Mouse (Mus musculus): ENCODE data around the gene Tac2. TPM values are rescaled to one million over a fixed set of nuclear protein-coding genes. Genes with fewer than 3 reads are reported as not detected.

The Tac2 gene
- total and polyA plus RNA-seq, 3 experiments = 0.32 TPM; not detected in 2

DNA sequence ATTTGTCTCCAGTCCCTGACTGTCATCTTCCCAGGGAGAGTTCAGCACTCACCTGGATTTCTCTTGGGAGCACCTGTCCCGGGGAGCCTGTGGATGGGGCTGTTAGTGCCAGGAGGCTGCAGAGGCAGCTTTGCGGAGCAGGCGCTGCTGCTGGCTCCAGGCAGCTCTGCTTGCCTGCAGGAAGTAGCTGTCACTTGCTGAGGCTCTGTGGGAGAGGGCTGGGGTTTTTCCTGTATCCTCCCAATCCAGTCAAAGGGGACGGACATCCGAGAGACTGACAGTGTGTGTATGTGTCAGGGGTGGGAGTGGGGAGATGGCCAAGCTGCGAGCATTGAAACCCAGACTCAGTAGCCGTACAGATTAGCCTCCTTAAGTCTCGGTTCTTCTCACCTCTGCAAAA is 27.3 kb downstream of the Tac2 start, which contains the start of gene Gpr182:
Gene Gpr182, minus strand, starts transcription at position 185 of the 400 bp plus-strand sequence.
- Histone ChIP-seq H3K27me3 (ENCODE audit: control insufficient read depth in 1 of 2, insufficient read depth in 2 of 2, low read length in 2 of 2) (no peaks in the 10 kb centered on the region), H3K4me1 (ENCODE audit: control insufficient read depth in 1 of 2, insufficient read depth in 2 of 2, low read length in 2 of 2) (peaks cover 0 to 23% of the 10 kb centered on the region in 2 experiments; a peak in 2 of 4 replicates), H3K4me3 (ENCODE audit: control insufficient read depth in 1 of 2, insufficient read depth in 1 of 2, low read depth in 2 of 2, low read length in 2 of 2) (no peak within 1 kb of the TSS), H3K79me2 (ENCODE audit: control insufficient read depth, insufficient read depth, low read length, poor library complexity) (no peaks in the 10 kb centered on the region), H3K36me3 (ENCODE audit: control insufficient read depth in 1 of 2, insufficient read depth in 2 of 2, low read length in 2 of 2) (peaks cover 0 to 16% of the 10 kb centered on the region in 2 experiments; a peak in 2 of 4 replicates), H3K27ac (ENCODE audit: control insufficient read depth, low read depth, low read length) (no peak within 1 kb of the TSS), H3K9me3 (replicated peaks; ENCODE audit: insufficient read depth, low read length) (no peaks in the 10 kb centered on the region), H3K9ac (ENCODE audit: control insufficient read depth, low read depth, low read length, poor library complexity, severe bottlenecking) (no peak within 1 kb of the TSS)
- no peak for TF ChIP-seq POLR2A (IDR thresholded peaks at IDR 0.05; ENCODE audit: control insufficient read depth in 1 of 2, insufficient read depth in 1 of 2, low read depth in 1 of 2, low read length in 2 of 2, poor library complexity in 1 of 2)
- no peak for TF ChIP-seq SIN3A (IDR thresholded peaks at IDR 0.05; ENCODE audit: low read length)
- TF ChIP-seq TAL1 (IDR thresholded peaks at IDR 0.05; ENCODE audit: low read length) = no peak
- no peak for DNase-seq (ENCODE audit: low read depth, low spot score)

DNA sequence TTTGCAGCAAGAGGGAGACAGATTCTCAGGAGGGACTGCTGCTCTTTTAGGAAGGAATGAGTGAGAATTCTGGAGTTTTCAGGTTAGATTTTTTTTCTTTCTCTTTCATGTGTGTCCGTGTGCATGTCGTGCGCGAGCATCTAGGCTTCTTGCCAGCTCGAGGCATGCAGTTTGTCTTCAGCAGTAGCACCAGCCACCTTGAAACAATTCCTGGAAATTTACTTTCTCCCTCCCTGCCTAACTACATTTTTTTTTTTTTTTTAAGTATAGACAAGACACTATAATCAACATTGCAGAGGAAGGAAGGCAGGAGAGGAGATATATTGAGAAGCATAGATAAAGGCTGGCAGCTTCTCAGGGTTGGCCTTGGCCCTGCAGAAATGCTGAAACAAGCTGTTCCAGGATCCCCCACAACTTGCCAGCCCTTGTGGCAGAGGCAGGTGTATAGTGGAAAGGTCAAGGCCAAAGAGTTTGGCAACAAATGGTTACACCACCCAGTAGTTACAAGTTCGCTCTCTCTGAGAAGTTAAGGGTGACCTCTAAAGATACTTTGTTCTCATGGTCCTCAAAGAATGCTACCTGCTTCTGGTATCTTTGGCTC is 30.4 kb downstream of the Tac2 start:
- H3K27ac ChIP-seq (ENCODE audit: control insufficient read depth, low read depth, low read length) = 0 out of 2 replicates have a peak overlapping the region, but pooled peaks have one; percentile 11
- DNase-seq (ENCODE audit: low read depth, low spot score) = peak; percentile 30
- H3K4me3 ChIP-seq (ENCODE audit: control insufficient read depth in 1 of 2, insufficient read depth in 1 of 2, low read depth in 2 of 2, low read length in 2 of 2) = no peak overlapping the region
- H3K79me2 ChIP-seq (ENCODE audit: control insufficient read depth, insufficient read depth, low read length, poor library complexity) = no peaks in the 10 kb centered on the region
- peaks cover 0 to 16% of the 10 kb centered on the region in 2 experiments; a peak in 2 of 4 replicates for H3K36me3 ChIP-seq (ENCODE audit: control insufficient read depth in 1 of 2, insufficient read depth in 2 of 2, low read length in 2 of 2)
- H3K4me1 ChIP-seq (ENCODE audit: control insufficient read depth in 1 of 2, insufficient read depth in 2 of 2, low read length in 2 of 2) = peaks cover 0 to 26% of the 10 kb centered on the region in 2 experiments; a peak in 2 of 4 replicates
- no peaks in the 10 kb centered on the region for H3K9me3 ChIP-seq (replicated peaks; ENCODE audit: insufficient read depth, low read length)
- peaks cover 0 to 2% of the 10 kb centered on the region in 2 experiments; a peak in 1 of 4 replicates for H3K27me3 ChIP-seq (ENCODE audit: control insufficient read depth in 1 of 2, insufficient read depth in 2 of 2, low read length in 2 of 2)
- H3K9ac ChIP-seq (ENCODE audit: control insufficient read depth, low read depth, low read length, poor library complexity, severe bottlenecking) = no peak overlapping the region
- TF ChIP-seq EP300 (IDR thresholded peaks at IDR 0.05; ENCODE audit: low read depth in 1 of 2, low read length in 2 of 2) = peak in 1 of 2 experiments; percentile 17; a peak in 2 of 4 replicates
- no peak for TF ChIP-seq TCF12 (IDR thresholded peaks at IDR 0.05; ENCODE audit: low read depth, low read length)
- 0 out of 2 replicates have a peak, but pooled peaks have one; percentile 19 for TF ChIP-seq SIN3A (IDR thresholded peaks at IDR 0.05; ENCODE audit: low read length)
- TF ChIP-seq ZNF384 (IDR thresholded peaks at IDR 0.05; ENCODE audit: low read depth, low read length) = peak; percentile 86
- TF ChIP-seq UBTF (IDR thresholded peaks at IDR 0.05; ENCODE audit: borderline replicate concordance, insufficient read depth, low read depth, low read length) = no peak
- 0 out of 2 replicates have a peak, but pooled peaks have one; percentile 15 for TF ChIP-seq GATA1 (IDR thresholded peaks at IDR 0.05; ENCODE audit: low read depth, low read length)

DNA sequence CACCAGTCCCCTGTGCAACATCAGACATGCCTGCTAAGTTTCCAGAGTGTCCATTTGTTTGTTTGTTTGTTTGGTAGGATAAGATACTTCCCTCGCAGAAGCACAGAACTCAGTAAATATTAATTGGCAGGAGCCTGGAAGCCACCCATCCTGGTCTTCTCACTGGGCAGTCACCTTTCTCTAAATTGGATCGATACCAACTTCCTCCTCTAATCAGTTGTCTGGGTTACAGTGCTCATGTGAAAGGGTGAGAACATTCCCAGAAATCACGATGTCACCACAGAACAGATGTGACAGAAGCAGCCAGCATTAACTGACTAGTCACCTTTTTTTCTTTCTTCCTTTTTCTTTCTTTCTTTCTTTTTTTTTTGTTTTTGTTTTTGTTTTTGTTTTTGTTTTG is 31.0 kb downstream of the Tac2 start:
- H3K4me1 ChIP-seq (ENCODE audit: control insufficient read depth in 1 of 2, insufficient read depth in 2 of 2, low read length in 2 of 2) = peaks cover 0 to 26% of the 10 kb centered on the region in 2 experiments; a peak in 2 of 4 replicates
- no peaks in the 10 kb centered on the region for H3K79me2 ChIP-seq (ENCODE audit: control insufficient read depth, insufficient read depth, low read length, poor library complexity)
- H3K27ac ChIP-seq (ENCODE audit: control insufficient read depth, low read depth, low read length) = no peak overlapping the region
- H3K36me3 ChIP-seq (ENCODE audit: control insufficient read depth in 1 of 2, insufficient read depth in 2 of 2, low read length in 2 of 2) = peaks cover 0 to 16% of the 10 kb centered on the region in 2 experiments; a peak in 2 of 4 replicates
- DNase-seq (ENCODE audit: low read depth, low spot score) = peak; percentile 30
- no peak overlapping the region for H3K9ac ChIP-seq (ENCODE audit: control insufficient read depth, low read depth, low read length, poor library complexity, severe bottlenecking)
- TF ChIP-seq POLR2A (IDR thresholded peaks at IDR 0.05; ENCODE audit: control insufficient read depth in 1 of 2, insufficient read depth in 1 of 2, low read depth in 1 of 2, low read length in 2 of 2, poor library complexity in 1 of 2) = no peak
- peak; percentile 47 for TF ChIP-seq ETS1 (IDR thresholded peaks at IDR 0.05; ENCODE audit: low read depth, low read length)
- no peak overlapping the region for H3K4me3 ChIP-seq (ENCODE audit: control insufficient read depth in 1 of 2, insufficient read depth in 1 of 2, low read depth in 2 of 2, low read length in 2 of 2)
- no peaks in the 10 kb centered on the region for H3K9me3 ChIP-seq (replicated peaks; ENCODE audit: insufficient read depth, low read length)
- H3K27me3 ChIP-seq (ENCODE audit: control insufficient read depth in 1 of 2, insufficient read depth in 2 of 2, low read length in 2 of 2) = peaks cover 0 to 2% of the 10 kb centered on the region in 2 experiments; a peak in 1 of 4 replicates
